ENCODE assay signal across 18 mouse cellular contexts in genomic region chr4:13303675-13304278, GRCm38 (mm10).
DNase-seq lines count a peak whose midpoint lies in the region; ATAC-seq lines count a peak whose summit lies in the region.
"Had no signal": no experiment of that assay in that cellular context is flagged by ENCODE, and none has a peak within 500 bp of the region (broad histone marks: within the 10 kb centered on the region; RNA-seq: fewer than 3 reads in every experiment).

No protein-coding gene starts in this region.

- no peak overlapping the region for H3K27ac ChIP-seq in embryonic facial prominence, embryonic 14.5 days (replicated peaks; ENCODE audit: low read depth, low read length)
- H3K27ac ChIP-seq in embryonic facial prominence, embryonic 10.5 days (replicated peaks) = no peak overlapping the region
- H3K27ac ChIP-seq in neural tube, embryonic 13.5 days (replicated peaks) = 0 out of 2 replicates have a peak overlapping the region, but pooled peaks have one; percentile 9
- no peak overlapping the region for H3K27ac ChIP-seq in neural tube, embryonic 15.5 days (replicated peaks)
- H3K27ac ChIP-seq: embryonic facial prominence, embryonic 15.5 days; liver, embryonic 13.5 days; lung, embryonic 15.5 days; macrophage; midbrain, embryonic 12.5 days had no signal

- H3K4me2 ChIP-seq in embryonic facial prominence, embryonic 14.5 days (ENCODE audit: low read depth, low read length) = no peak overlapping the region
- H3K4me2 ChIP-seq in neural tube, embryonic 13.5 days = no peak overlapping the region
- H3K4me2 ChIP-seq in neural tube, embryonic 15.5 days = no peak overlapping the region
- H3K4me2 ChIP-seq: embryonic facial prominence, embryonic 15.5 days; liver, embryonic 13.5 days; lung, embryonic 15.5 days; midbrain, embryonic 12.5 days had no signal

- no peak for ATAC-seq in embryonic facial prominence, embryonic 14.5 days (ENCODE audit: low read depth)
- ATAC-seq in neural tube, embryonic 13.5 days (ENCODE audit: low read depth) = no peak
- no peak for ATAC-seq in neural tube, embryonic 15.5 days (ENCODE audit: low FRiP score)

- 58% methylated on average over 7 of the region's 7 CpGs for WGBS in embryonic facial prominence, embryonic 14.5 days
- WGBS in embryonic facial prominence, embryonic 10.5 days = 82% methylated on average over 7 of the region's 7 CpGs
- 54% methylated on average over 7 of the region's 7 CpGs for WGBS in neural tube, embryonic 13.5 days
- 45% methylated on average over 7 of the region's 7 CpGs for WGBS in neural tube, embryonic 15.5 days

- H3K9me3 ChIP-seq in embryonic facial prominence, embryonic 14.5 days (ENCODE audit: control insufficient read depth, low read length) = no peaks in the 10 kb centered on the region
- no peaks in the 10 kb centered on the region for H3K9me3 ChIP-seq in embryonic facial prominence, embryonic 10.5 days
- H3K9me3 ChIP-seq in neural tube, embryonic 13.5 days = no peaks in the 10 kb centered on the region
- H3K9me3 ChIP-seq in neural tube, embryonic 15.5 days (replicated peaks) = no peaks in the 10 kb centered on the region
- H3K9me3 ChIP-seq: embryonic facial prominence, embryonic 15.5 days; liver, embryonic 13.5 days; lung, embryonic 15.5 days; midbrain, embryonic 12.5 days had no signal

- DNase-seq in embryonic facial prominence, embryonic 14.5 days (ENCODE audit: low spot score) = peak; percentile 29
- DNase-seq in embryonic facial prominence, embryonic 10.5 days (ENCODE audit: low spot score) = no peak
- peak; percentile 2 to 3 for DNase-seq in kidney, postnatal 4 days
- no peak for DNase-seq in kidney, postnatal 36 days
- DNase-seq in layer of hippocampus, adult 8-10 months (ENCODE audit: low spot score in 2 of 2) = no peak
- DNase-seq: adrenal gland, postnatal 36 days; gastrocnemius, postnatal 10 days; heart, adult 18-20 months; heart, postnatal 36 days; kidney, adult 2 months; kidney, postnatal 10 days; liver, embryonic 13.5 days had no signal

- no peak overlapping the region for H3K9ac ChIP-seq in embryonic facial prominence, embryonic 14.5 days (ENCODE audit: low read depth, low read length)
- no peak overlapping the region for H3K9ac ChIP-seq in neural tube, embryonic 13.5 days
- no peak overlapping the region for H3K9ac ChIP-seq in neural tube, embryonic 15.5 days (replicated peaks)
- H3K9ac ChIP-seq: embryonic facial prominence, embryonic 15.5 days; liver, embryonic 13.5 days; lung, embryonic 15.5 days; midbrain, embryonic 12.5 days had no signal

- H3K4me3 ChIP-seq in embryonic facial prominence, embryonic 14.5 days (ENCODE audit: low read depth, low read length) = no peak overlapping the region
- no peak overlapping the region for H3K4me3 ChIP-seq in embryonic facial prominence, embryonic 10.5 days
- H3K4me3 ChIP-seq in neural tube, embryonic 13.5 days = no peak overlapping the region
- no peak overlapping the region for H3K4me3 ChIP-seq in neural tube, embryonic 15.5 days (replicated peaks)
- H3K4me3 ChIP-seq: embryonic facial prominence, embryonic 15.5 days; liver, embryonic 13.5 days; lung, embryonic 15.5 days; midbrain, embryonic 12.5 days had no signal

- no peaks in the 10 kb centered on the region for H3K36me3 ChIP-seq in embryonic facial prominence, embryonic 14.5 days (ENCODE audit: control insufficient read depth, insufficient read depth, low read length)
- no peaks in the 10 kb centered on the region for H3K36me3 ChIP-seq in embryonic facial prominence, embryonic 10.5 days (replicated peaks)
- no peaks in the 10 kb centered on the region for H3K36me3 ChIP-seq in neural tube, embryonic 13.5 days
- H3K36me3 ChIP-seq in neural tube, embryonic 15.5 days = no peaks in the 10 kb centered on the region
- H3K36me3 ChIP-seq: embryonic facial prominence, embryonic 15.5 days; liver, embryonic 13.5 days; lung, embryonic 15.5 days; midbrain, embryonic 12.5 days had no signal

- no peaks in the 10 kb centered on the region for H3K27me3 ChIP-seq in embryonic facial prominence, embryonic 14.5 days (replicated peaks; ENCODE audit: control insufficient read depth, insufficient read depth, low read length)
- H3K27me3 ChIP-seq in embryonic facial prominence, embryonic 10.5 days (replicated peaks; ENCODE audit: low read depth, poor library complexity, severe bottlenecking) = no peaks in the 10 kb centered on the region
- H3K27me3 ChIP-seq in neural tube, embryonic 13.5 days = no peaks in the 10 kb centered on the region
- H3K27me3 ChIP-seq in neural tube, embryonic 15.5 days (replicated peaks) = no peaks in the 10 kb centered on the region
- H3K27me3 ChIP-seq: embryonic facial prominence, embryonic 15.5 days; liver, embryonic 13.5 days; lung, embryonic 15.5 days; midbrain, embryonic 12.5 days had no signal

- no peaks in the 10 kb centered on the region; the same call in 1 of the 2 replicates for H3K4me1 ChIP-seq in embryonic facial prominence, embryonic 14.5 days (ENCODE audit: control insufficient read depth, insufficient read depth, low read length)
- peaks cover 17% of the 10 kb centered on the region for H3K4me1 ChIP-seq in embryonic facial prominence, embryonic 10.5 days
- peaks cover 19% of the 10 kb centered on the region for H3K4me1 ChIP-seq in neural tube, embryonic 13.5 days (replicated peaks)
- 0 out of 2 replicates have a peak, but pooled peaks cover under 1% of the 10 kb centered on the region for H3K4me1 ChIP-seq in neural tube, embryonic 15.5 days
- H3K4me1 ChIP-seq: embryonic facial prominence, embryonic 15.5 days; liver, embryonic 13.5 days; lung, embryonic 15.5 days had no signal

Comparison
In these comparisons a context has a peak if more than half of its experiments do, and no peak if none do; other contexts are left out.
1. DNase-seq: peak in embryonic facial prominence, embryonic 14.5 days (single experiment) and kidney, postnatal 4 days (2 of 2); none in embryonic facial prominence, embryonic 10.5 days (single experiment), kidney, postnatal 36 days (0 of 2) and layer of hippocampus, adult 8-10 months (0 of 2).